Comparison of ENCODE assay signal across 26 mouse cellular contexts in the genomic region with DNA sequence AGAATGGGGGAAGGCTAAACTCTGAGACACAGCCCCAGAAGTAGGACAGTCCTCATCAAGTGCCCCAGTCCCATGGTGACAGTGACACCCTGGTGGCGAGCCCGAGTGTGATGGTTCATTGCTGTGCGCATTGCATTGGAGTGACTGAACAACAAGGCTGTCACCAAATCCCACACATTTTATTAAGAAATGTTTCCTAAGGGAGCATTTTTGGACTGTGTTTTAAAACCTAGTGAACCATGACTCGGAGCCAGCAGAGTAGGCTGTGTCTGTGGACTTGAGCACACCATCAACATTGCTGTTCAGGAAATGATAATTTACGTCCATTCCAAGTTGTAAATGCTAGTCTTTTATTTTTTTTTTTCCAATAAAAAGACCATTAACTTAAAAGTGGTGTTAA. TPM values are rescaled to one million over a fixed set of nuclear protein-coding genes. Genes with fewer than 3 reads are reported as not detected.
DNase-seq lines count a peak whose midpoint lies in the region; ATAC-seq and TF ChIP-seq lines count a peak whose summit lies in the region.
"Had no signal": no experiment of that assay in that cellular context is flagged by ENCODE, and none has a peak within 500 bp of the region (broad histone marks: within the 10 kb centered on the region; RNA-seq: fewer than 3 reads in every experiment).

No protein-coding gene starts in this region.

- peaks cover 4% of the 10 kb centered on the region for H3K4me1 ChIP-seq in intestine, postnatal 0 days (replicated peaks; ENCODE audit: control insufficient read depth, insufficient read depth, low read length)
- H3K4me1 ChIP-seq in intestine, embryonic 16.5 days (ENCODE audit: control insufficient read depth, insufficient read depth, low read length): peaks cover 22% of the 10 kb centered on the region
- H3K4me1 ChIP-seq in kidney, embryonic 16.5 days (ENCODE audit: insufficient read depth, low read length): peaks cover 30% of the 10 kb centered on the region

- TF ChIP-seq CTCF in intestine, postnatal 0 days (IDR thresholded peaks at IDR 0.05; ENCODE audit: low read depth): 0 out of 2 replicates have a peak, but pooled peaks have one; percentile 9
- peak; percentile 37 for TF ChIP-seq CTCF in layer of hippocampus, adult 2 months (conservative IDR thresholded peaks at IDR 0.05)

- H3K27ac ChIP-seq in intestine, postnatal 0 days (ENCODE audit: low read depth, low read length): no peak overlapping the region
- H3K27ac ChIP-seq in intestine, embryonic 16.5 days (ENCODE audit: low read length): no peak overlapping the region
- H3K27ac ChIP-seq in layer of hippocampus, adult 2 months: peak overlapping the region; percentile 58
- H3K27ac ChIP-seq in kidney, embryonic 16.5 days (ENCODE audit: low read length): peak overlapping the region; percentile 54
- H3K27ac ChIP-seq: embryonic facial prominence, embryonic 13.5 days; forebrain, embryonic 10.5 days; heart, adult 2 months; hindbrain, embryonic 13.5 days; liver, embryonic 12.5 days; stomach, postnatal 0 days had no signal

- ATAC-seq in intestine, postnatal 0 days: no peak
- ATAC-seq in intestine, embryonic 16.5 days: no peak
- peak; percentile 50; the same call in 1 of the 2 replicates for ATAC-seq in kidney, embryonic 16.5 days (ENCODE audit: low FRiP score, low TSS enrichment)
- ATAC-seq: CD4-positive, CD25-positive, alpha-beta regulatory T cell, adult 4 months; forebrain, embryonic 16.5 days; inflammation-experienced regulatory T-cells, adult 6 months; liver, embryonic 12.5 days; liver, postnatal 0 days had no signal

- no peak overlapping the region for H3K4me3 ChIP-seq in intestine, postnatal 0 days (ENCODE audit: low read depth, low read length)
- no peak overlapping the region for H3K4me3 ChIP-seq in intestine, embryonic 16.5 days (ENCODE audit: low read length)
- H3K4me3 ChIP-seq in layer of hippocampus, adult 2 months: no peak overlapping the region
- no peak overlapping the region for H3K4me3 ChIP-seq in kidney, embryonic 16.5 days (ENCODE audit: low read length)
- H3K4me3 ChIP-seq: embryonic facial prominence, embryonic 13.5 days; forebrain, embryonic 10.5 days; heart, adult 2 months; heart, embryonic 12.5 days; hindbrain, embryonic 13.5 days; left cerebral cortex, adult 2 months; liver, embryonic 12.5 days had no signal

- H3K9me3 ChIP-seq in intestine, postnatal 0 days (ENCODE audit: control insufficient read depth): no peaks in the 10 kb centered on the region
- no peaks in the 10 kb centered on the region for H3K9me3 ChIP-seq in intestine, embryonic 16.5 days (ENCODE audit: control insufficient read depth, low read length)
- H3K9me3 ChIP-seq in kidney, embryonic 16.5 days (ENCODE audit: low read length): no peaks in the 10 kb centered on the region
- H3K9me3 ChIP-seq: embryonic facial prominence, embryonic 13.5 days; forebrain, embryonic 10.5 days; heart, embryonic 12.5 days; hindbrain, embryonic 13.5 days; liver, embryonic 12.5 days had no signal

- WGBS in intestine, postnatal 0 days: 83% methylated on average over 5 of the region's 5 CpGs
- 88% methylated on average over 5 of the region's 5 CpGs for WGBS in intestine, embryonic 16.5 days
- WGBS in kidney, embryonic 16.5 days: 44% methylated on average over 5 of the region's 5 CpGs

- H3K4me2 ChIP-seq in intestine, postnatal 0 days (replicated peaks; ENCODE audit: low read depth): no peak overlapping the region
- H3K4me2 ChIP-seq in intestine, embryonic 16.5 days (ENCODE audit: low read depth, low read length): no peak overlapping the region
- no peak overlapping the region for H3K4me2 ChIP-seq in kidney, embryonic 16.5 days (replicated peaks; ENCODE audit: low read depth, low read length)
- H3K4me2 ChIP-seq: embryonic facial prominence, embryonic 13.5 days; heart, embryonic 12.5 days; hindbrain, embryonic 13.5 days; liver, embryonic 12.5 days had no signal

- no peak overlapping the region for H3K9ac ChIP-seq in intestine, postnatal 0 days (ENCODE audit: low read depth, low read length)
- H3K9ac ChIP-seq in intestine, embryonic 16.5 days (ENCODE audit: low read depth, low read length): no peak overlapping the region
- H3K9ac ChIP-seq in kidney, embryonic 16.5 days (replicated peaks; ENCODE audit: low read length): no peak overlapping the region
- H3K9ac ChIP-seq: embryonic facial prominence, embryonic 13.5 days; heart, embryonic 12.5 days; hindbrain, embryonic 13.5 days; liver, embryonic 12.5 days; liver, postnatal 0 days had no signal

- DNase-seq in layer of hippocampus, adult 2 months (ENCODE audit: low spot score in 2 of 2): no peak
- no peak for DNase-seq in layer of hippocampus, postnatal 10 days (ENCODE audit: low spot score in 2 of 2)
- peak; percentile 49 to 56 for DNase-seq in kidney, postnatal 4 days
- no peak for DNase-seq in lung, postnatal 25 days (ENCODE audit: low spot score)
- DNase-seq: cerebellum, adult 11 months; cerebellum, adult 9-11 months; heart, adult 2 months; heart, postnatal 4 days; liver, postnatal 0 days; lung, postnatal 4 days; midbrain, embryonic 14.5 days; thymus, adult 18-20 months; thymus, postnatal 25 days had no signal

- H3K36me3 ChIP-seq in intestine, postnatal 0 days (ENCODE audit: control insufficient read depth, insufficient read depth): peaks cover 67% of the 10 kb centered on the region
- peaks cover 29% of the 10 kb centered on the region for H3K36me3 ChIP-seq in intestine, embryonic 16.5 days (ENCODE audit: control insufficient read depth, insufficient read depth, low read length)
- peaks cover 42% of the 10 kb centered on the region for H3K36me3 ChIP-seq in kidney, embryonic 16.5 days (ENCODE audit: insufficient read depth, low read length)

- H3K27me3 ChIP-seq in intestine, postnatal 0 days (replicated peaks; ENCODE audit: control insufficient read depth, insufficient read depth, low read length): no peaks in the 10 kb centered on the region
- H3K27me3 ChIP-seq in intestine, embryonic 16.5 days (replicated peaks; ENCODE audit: control insufficient read depth, insufficient read depth, low read length): no peaks in the 10 kb centered on the region
- H3K27me3 ChIP-seq in kidney, embryonic 16.5 days (ENCODE audit: insufficient read depth, low read length): no peaks in the 10 kb centered on the region
- H3K27me3 ChIP-seq: embryonic facial prominence, embryonic 13.5 days; heart, embryonic 12.5 days; hindbrain, embryonic 13.5 days; liver, embryonic 12.5 days had no signal

RNA-seq across cellular contexts. Expression of a gene that starts 7.7 kb away (rescaled TPM):
- polyA plus RNA-seq in intestine, postnatal 0 days (2015; fragmentation: Nextera tagmentation; extraction: Ambion mirVana): 3,331 and 3,461 TPM in 2 replicates
- 2,576 and 2,612 TPM in 2 replicates for polyA plus RNA-seq in intestine, embryonic 16.5 days (2015; fragmentation: Nextera tagmentation; extraction: Ambion mirVana)
- total RNA-seq in layer of hippocampus, adult 2 months (2021): 1,000 to 10,000 TPM; 2,009 to 2,049 TPM
- 1,000 to 10,000 TPM; 1,868 to 2,057 TPM for total RNA-seq in layer of hippocampus, postnatal 10 days (2021)
- 1,160 and 1,207 TPM in 2 replicates for polyA plus RNA-seq in kidney, embryonic 16.5 days (2015; fragmentation: Nextera tagmentation; extraction: Ambion mirVana)

RNA-seq across cellular contexts. Expression of a gene that starts 47.5 kb away (rescaled TPM):
- 7.8 and 8.6 TPM in 2 replicates for polyA plus RNA-seq in intestine, postnatal 0 days (2015; fragmentation: Nextera tagmentation; extraction: Ambion mirVana)
- 7.9 and 9.0 TPM in 2 replicates for polyA plus RNA-seq in intestine, embryonic 16.5 days (2015; fragmentation: Nextera tagmentation; extraction: Ambion mirVana)
- 10 to 100 TPM; 23.8 to 24.3 TPM for total RNA-seq in layer of hippocampus, adult 2 months (2021)
- 10 to 100 TPM; 17.1 to 19.0 TPM for total RNA-seq in layer of hippocampus, postnatal 10 days (2021)
- polyA plus RNA-seq in kidney, embryonic 16.5 days (2015; fragmentation: Nextera tagmentation; extraction: Ambion mirVana): 18.2 and 19.1 TPM in 2 replicates

Comparison
In these comparisons a context has a peak if more than half of its experiments do, and no peak if none do; other contexts are left out.
1. H3K27ac ChIP-seq: peak in layer of hippocampus, adult 2 months (single experiment) and kidney, embryonic 16.5 days (single experiment); none in intestine, postnatal 0 days (single experiment) and intestine, embryonic 16.5 days (single experiment).
2. DNase-seq: peak in kidney, postnatal 4 days (2 of 2); none in layer of hippocampus, adult 2 months (0 of 2), layer of hippocampus, postnatal 10 days (0 of 2) and lung, postnatal 25 days (single experiment).